Mouse (Mus musculus) 3134 (cell line): Measurements from ENCODE around the gene Pnpla1.
"Not testable (repeated sequence)": the region's sequence is repeated elsewhere in the genome, so short reads cannot be mapped to it uniquely, and the experiment has no call there.

Experiments used
- DNase-seq: peaks from one replicate; pipeline ENCODE4 v3.0.0-alpha.2; 2011; ENCODE audit warnings: low spot score; ENCODE audit not compliant: insufficient read length; ENCODE audit errors: extremely low read depth

The Pnpla1 gene

DNA sequence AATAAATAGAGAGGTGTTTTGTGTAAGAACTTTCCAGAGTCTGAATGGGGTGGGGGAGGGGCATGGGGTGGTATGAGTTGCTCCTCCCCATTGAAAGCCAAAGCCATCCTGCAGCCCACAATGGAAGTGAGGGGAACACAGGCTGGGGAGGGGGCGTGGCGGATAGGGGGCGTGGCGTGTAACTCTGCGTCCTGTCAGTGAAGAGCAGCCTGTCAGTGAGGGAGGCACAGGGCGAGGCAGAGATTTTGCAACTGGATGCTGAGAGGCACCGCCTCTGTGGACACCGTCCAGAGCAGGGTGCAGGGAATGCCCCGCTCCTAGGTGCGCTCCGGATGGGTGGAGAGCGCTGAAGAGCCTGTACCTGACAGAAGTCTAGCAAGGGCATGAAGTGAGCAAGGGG is at the start of gene Pnpla1:
Pnpla1 (plus strand) TSS at position 207 of the 400 bp plus-strand sequence.
- DNase-seq: no peak

DNA sequence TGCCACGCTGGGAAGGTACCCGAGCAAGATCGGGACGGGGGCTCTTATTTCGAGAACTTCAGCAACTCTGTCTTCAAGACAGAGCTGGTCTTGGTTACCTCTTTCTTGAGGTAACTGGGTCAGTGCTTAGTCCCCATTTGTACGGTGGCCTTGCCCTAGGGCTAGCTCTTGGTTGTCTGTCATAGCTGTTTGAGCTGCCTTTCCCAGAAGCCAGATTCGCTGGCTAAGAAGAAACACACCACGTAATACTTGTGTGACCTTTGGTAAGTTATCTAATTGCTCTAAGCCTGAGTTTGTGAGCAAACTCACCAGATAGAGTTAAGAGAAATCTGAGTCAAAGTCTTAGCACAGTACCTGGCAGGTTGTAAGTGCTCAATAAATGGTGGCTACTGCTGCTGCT is 49.5 kb upstream of the Pnpla1 start:
- no peak for DNase-seq

DNA sequence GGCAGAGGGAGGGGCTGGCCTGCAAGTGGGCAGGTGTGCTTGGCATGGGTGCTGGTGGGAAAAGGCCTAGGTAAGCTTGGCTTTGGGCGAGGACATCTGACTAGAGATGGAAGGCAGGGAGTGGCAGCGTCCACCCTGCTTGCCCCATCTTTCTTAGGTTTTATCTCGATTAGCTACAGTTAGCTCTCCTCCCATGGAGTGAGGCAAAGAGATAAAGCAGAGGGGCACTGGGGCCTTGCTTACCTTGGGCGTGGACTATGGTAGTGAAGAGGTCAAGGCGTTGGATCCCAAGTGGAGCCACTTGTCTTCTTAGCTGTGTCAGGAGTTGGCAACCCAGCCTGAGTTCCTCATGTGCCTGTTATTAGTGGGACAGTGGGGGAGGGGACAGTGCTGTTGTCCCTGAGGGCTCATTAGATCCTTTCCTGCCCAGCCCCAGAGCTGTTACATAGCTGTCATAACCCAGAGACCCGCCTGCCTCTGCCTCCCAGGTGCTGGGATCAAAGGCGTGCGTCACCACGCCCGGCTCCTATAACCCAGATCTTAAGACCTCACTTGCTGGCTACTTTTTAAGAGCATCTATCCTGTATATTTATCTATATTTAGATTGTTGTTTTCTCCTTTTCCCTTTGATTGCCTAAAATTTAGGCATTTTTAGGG is 48.9 kb upstream of the Pnpla1 start:
- no peak for DNase-seq

DNA sequence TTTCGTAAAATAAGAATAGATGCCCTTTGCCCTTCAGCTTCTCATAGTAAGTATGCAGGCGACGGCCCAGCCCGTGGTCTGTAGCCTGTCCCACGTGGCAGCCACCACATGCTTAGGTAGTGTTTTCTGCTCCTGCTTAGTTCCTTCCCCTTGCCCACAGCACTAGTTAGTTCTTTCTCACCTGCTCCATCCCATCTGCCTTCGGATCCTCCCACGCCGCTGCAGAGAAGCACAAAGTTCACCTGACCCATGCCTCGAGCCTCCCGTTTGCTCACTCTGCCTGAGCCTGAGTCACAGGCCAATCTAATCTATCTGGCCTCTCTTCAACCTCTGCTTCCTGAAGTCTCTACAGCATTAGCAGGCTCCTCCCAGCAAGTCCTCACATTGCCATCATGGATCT is 45.9 kb upstream of the Pnpla1 start:
- DNase-seq: no peak

DNA sequence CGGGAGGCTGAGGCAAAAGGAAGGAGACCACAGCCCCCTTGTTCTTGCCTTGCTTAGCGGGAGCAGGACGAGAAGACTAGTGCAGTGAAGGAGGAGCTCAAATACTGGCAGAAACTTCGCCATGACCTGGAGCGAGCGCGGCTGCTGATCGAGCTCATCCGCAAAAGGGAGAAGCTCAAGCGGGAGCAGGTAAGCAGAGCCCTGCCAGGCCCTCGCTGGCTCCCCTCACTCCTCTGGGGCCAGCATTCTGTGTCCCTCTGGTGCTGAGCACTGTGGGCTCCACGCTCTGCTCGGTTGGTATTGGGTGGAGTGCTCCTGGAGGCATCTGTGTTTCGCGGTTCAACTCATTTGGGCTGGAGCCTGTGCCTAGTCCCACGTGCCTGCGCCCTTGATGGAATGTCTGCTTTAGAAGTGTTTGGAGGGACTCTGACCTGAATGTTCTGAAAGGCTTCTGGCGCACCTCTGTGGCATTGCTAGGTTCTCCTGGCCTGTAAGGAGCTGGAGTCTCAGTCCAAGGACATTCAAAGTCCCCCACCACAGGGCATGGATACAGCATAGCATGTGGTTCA is 43.6 kb upstream of the Pnpla1 start:
- no peak for DNase-seq

DNA sequence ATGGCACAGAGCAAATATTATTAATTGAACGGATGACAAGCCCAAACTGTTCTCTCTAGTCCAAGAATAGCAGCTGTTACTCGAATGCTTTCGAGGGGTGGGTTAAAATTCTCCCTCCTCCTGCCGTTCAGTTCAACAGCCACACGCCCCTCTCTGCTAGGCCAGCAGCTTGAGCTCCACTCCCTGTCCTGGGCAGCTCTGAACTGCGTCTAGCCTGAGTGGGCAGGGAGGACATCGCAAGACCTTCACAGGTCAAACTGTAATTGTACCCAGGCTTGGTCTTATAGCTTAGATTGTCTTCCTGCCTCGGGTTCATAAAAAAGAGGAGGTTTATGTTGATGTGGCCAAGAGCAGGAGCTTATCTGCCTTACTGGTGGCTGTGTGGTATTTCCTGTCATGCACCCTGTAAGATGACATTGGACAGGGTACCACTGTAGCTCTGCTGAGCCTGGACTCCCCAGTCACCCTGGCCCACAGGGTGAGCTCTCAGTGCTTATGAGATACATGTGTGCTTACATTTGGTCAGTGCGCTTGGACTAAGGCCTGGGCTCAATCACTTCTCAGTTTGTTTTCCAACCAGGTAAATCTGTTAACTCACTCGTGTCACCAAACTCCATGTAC is 42.7 kb upstream of the Pnpla1 start:
- no peak for DNase-seq

DNA sequence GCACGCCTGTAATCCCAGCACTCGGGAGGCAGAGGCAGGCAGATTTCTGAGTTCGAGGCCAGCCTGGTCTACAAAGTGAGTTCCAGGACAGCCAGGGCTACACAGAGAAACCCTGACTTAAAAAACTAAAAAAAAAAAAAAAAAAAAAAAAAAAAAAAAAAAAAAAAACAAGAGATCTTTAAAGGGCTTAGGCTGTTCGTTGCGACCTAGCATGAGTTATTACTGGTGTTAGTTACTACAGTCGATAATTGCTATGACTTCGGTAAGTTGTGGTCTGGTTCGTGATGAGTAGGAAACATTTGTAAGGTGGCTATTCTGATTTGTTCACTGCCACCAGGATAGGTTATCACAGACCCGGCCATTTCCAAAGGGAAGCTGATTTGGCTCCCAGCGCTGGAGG is 41.9 kb upstream of the Pnpla1 start:
- DNase-seq: not testable (repeated sequence)

DNA sequence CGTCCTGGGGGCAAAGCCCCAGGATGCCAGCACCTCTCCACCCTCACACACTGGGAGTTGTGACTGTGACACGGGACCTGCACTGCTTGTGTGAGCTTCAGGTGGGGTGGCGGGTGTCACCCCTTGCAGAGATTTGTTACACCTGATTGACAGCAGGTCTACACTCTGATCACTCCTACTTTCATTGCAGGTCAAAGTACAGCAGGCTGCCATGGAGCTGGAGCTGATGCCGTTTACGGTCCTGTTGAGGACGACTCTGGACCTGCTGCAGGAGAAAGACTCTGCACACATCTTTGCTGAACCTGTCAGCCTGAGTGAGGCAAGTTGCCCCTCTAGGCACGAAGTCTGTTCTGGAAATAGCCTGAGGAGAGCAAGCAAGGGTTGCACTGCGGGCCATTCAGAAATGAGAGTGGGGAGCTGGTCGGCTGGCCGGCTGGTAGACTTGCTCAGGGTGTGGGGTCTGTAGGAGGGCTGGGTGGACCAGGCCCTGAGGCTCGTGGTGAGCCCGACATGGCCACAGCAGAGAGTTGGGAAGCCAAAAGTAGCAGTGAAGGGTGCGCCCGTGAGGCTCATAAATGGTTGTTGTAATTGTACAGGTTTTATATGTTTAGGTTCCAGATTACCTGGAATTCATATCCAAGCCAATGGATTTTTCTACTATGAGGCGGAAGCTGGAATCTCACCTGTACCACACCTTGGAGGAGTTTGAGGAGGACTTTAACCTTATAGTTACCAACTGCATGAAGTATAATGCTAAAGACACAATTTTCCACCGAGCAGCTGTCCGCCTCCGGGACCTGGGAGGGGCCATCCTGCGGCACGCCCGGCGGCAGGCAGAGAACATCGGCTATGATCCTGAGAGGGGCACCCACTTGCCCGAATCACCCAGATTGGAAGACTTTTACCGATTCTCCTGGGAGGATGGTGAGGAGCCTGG is 41.1 kb upstream of the Pnpla1 start:
- DNase-seq: no peak

DNA sequence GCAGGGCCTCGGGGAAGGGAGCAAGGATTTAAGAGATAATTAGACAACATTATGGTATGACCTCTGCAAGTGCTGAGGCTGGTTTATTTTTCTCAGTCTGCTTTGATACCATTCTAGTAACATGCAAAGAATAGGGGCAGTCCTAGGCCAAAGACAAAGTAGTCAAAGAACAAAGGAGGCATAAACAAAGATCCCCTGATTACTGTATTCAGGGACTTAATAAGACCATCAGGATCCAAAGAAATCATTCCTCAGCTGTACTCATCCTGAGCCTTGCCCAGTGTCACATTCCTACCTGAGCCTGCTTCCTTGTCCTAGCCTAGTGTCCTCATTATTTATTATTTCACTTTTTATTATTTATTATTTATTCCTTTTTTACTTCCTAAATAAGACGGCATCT is 38.0 kb upstream of the Pnpla1 start:
- DNase-seq: no peak

DNA sequence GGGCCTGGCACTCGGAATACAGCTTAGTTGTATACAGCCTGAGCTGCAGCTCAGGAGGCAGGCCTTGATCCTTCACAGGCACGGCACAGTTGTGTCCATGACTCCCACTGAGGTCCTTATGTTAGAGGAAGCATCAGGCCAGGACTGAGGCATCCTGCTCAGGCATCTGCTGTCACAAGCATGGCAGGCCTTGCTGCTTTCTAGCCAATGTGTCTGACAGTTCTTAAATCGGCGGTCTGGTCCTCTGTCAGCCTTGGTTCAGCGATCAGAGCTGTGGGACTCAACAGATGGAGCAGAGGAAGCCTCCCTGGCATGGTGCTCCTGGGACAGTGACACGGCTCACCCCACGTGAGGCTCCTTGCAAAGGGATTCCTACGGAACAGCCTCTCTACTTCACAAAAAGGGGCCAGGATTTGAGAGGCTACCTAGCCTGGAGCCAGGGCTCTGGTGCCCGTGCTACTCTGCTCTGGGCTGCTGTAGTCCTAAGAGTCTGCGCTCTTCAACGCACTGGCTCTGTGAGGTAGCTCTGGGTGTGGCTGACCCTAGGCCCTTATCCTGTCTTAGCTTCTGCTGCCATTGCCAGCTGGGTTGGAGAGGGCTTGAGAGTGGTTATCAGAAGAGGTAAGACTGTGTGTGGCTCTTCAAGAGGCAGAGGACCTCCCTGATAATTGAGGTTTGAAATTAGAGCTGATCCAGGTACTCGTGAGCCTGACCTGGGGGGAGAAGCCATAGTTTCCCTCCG is 35.0 kb upstream of the Pnpla1 start:
- DNase-seq: no peak

DNA sequence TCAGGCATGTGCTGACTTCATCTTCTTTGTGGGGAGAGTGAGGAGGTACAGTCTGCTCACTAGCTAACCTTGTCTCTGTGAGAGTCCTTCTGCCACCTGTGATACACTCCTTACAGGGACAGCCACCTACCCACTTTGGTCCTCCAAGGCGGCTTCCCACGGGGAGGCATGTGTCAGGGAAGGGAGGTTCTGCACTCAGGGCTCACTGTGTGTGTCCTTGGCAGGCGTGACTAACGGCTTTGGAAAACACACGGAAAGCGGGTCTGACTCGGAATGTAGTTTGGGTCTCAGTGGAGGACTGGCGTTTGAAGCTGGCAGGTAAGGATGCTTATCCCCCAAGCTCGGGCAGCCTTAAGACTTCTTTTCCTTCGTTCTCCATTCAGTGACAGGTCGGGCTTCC is 34.5 kb upstream of the Pnpla1 start:
- DNase-seq: no peak

DNA sequence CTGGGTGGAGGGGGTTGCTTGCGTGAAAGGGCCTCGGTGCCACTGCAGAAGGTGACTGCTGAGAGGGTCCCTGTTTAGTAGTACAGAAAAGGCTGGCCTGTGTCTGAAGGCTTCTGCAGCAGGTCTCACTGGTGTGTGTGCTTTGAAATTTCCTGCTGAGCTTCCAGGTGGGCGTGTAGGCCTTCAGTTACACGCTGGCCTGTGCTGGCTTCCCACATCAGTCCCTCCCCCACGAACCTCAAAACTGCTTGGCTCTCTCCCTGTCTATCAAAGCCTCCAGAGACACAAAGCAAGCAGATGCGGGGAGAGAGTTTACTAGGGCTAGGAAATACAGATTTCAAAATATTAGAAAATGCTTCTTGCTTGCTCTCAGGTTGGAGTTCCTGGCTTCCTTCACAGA is 33.3 kb upstream of the Pnpla1 start:
- no peak for DNase-seq

DNA sequence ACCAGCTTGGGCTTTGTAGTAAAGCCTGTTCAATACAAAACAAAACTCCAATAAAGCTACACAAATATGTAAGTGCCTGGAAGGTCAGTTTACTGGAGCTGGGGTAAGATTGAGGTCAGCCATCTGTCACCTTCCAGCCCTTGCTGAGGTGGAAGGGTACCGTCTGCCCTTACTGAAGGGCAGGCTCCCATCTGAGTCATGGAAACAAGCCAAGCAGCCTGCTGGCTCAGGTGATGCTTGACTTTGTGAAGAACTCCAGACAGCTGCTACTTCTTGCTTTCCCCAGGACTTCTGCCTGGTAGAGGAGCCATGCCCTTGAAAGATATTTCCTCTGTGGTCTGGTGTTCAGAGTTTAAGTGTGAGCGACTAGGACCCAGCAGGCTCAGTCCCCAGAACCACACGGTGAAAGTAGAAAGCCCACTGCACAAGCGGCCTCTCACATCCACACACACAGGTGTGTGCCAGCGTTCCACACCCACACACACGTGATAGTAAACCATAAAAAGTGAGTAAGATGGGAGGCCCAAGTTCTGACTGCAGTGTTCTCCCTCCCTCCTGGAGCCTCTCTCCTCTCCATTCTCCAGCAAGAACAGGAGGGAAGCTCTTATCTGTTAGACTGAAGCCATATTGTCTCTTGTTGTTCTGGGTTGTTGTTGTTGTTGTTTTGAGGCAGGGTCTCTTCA is 32.7 kb upstream of the Pnpla1 start:
- DNase-seq: no peak

DNA sequence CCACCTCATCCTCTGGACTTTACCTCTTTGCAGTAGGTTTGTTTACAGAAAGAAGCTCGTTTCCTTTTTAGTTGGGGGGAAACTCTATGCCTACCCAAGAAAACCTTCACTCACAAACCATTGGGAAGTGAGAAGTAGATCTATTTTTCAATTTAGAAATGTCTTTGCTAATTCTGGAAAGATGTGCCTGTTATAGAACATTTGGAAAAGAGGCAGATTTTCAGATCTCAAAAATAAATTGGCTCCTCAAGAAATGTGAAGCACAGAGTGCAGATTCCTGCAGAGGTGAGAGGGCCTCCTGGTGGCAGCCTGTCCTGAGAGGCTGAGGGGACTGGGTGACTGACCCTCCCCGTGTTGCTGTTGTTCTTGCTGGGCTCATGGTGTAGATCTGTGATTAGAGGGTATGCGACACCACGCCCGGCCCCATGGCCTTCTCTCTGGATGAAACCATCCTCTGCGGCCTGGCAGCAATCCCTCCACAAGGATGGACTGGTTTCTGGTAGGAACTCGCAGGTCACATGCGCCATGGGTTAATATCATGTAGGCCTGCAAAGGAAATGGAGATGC is 30.5 kb upstream of the Pnpla1 start:
- DNase-seq: no peak

DNA sequence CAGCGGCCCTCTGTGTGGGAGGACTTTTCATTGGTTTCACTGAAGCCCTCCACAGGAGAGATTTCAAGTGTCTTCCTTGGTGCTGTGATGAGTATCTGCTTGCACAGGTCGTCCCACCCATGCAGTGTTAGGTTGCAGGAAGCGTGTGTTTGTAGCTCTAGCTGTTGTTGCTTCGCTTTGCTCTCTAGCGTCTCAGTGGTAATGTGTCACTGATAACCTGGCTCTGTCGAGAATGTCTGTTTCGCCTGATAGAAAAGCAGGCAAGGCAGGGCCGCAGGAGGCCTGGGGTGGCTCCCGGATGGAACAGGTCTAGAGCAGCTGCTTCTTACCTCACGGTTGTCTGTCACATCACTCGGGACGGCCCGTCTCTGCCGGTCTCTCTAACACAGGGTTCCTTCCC is 29.1 kb upstream of the Pnpla1 start:
- no peak for DNase-seq

DNA sequence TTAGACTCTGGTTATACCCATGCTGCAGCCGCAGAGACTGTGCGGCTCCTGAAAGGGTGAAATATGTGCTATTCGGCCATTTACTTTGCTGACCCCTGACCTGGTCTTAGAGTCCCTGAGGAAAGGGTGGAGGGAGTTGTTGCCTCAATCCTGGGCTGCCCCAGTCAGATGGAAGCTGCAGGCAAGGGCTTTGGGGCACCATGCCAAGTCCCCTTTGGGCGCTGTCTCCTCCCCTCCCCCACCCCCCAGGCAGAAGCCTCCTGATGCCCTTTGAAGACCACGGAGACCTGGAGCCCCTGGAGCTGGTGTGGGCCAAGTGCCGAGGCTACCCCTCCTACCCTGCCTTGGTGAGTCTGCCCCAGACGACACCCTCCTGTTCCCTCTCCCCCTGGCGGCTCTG is 27.1 kb upstream of the Pnpla1 start:
- DNase-seq: no peak

DNA sequence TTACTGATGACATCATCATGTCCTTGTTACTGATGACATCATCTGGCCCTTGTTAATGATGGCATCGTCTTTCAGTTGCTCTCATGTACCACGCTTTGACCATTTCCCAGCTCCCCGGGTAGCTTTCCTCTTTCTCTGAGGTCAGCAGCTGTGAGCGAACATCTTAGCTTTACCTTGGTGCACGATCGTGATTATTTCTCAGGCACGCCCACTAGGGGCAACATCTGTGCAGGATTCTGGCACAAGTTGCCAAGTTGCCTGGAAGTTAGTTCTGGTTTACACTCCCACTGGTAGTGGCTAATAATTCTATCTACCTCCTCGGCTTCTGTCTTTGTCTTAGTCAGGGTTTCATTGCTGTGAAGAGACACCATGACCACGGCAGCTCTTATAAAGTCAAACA is 26.2 kb upstream of the Pnpla1 start:
- no peak for DNase-seq

DNA sequence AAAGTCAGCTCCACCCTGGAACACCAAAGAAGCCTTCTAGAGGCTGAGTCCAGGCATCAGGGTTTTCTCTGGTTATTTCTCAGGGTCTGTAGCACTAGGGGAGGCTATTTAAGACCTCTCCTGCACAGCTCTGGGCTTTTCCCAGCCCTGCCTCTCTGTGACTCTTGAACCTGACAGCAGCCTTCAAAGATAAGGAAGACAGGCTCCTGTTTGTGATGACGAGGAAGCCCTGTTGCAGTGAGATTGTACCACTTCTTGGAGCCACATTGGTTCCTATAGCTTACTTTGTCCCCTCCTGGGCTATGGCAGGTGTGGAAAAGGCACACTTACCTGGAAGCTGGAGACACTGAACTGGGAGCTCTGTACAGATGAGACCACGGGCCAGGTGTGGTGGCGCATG is 25.3 kb upstream of the Pnpla1 start:
- DNase-seq: no peak

DNA sequence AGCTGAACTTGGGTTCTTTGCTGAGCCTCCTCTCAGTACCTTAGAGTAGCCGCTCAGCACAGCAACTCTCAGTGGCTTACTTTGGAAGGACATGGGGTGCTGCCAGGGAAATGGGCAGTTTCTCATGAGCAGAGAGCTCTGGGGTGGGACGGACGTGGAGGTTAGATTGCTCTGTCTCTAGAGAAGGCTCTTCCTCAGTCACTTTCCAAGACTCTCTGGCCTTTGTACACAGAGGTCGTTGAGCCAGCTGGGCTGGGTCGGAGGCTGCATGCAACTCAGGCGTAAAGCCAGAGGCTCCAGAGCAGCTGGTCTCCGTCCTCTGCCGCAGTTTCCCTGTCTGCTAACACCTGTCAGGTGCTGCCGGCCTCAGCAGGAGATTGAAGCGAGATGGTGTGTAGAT is 23.5 kb upstream of the Pnpla1 start:
- DNase-seq: no peak

DNA sequence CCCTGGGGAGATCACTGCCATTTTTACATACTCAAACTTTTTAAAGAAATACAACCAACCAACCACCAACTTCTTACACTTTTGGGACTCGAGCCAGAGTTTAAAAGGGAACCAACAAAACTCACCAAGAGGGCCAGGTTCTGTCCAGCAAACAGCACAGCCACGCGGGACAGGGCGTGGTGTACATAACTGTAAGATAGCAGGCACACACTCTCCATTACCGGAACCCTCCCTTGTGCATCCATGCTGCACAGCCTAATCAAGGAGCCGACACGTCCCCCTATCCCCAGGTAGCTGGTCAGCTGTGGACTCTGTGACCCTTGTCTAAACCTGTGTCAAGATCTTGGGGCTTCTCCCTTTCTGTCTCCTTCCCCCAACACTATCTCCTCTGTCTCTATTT is 20.4 kb upstream of the Pnpla1 start:
- DNase-seq: no peak
